Mouse (Mus musculus): Measurements from ENCODE around the gene Spink4. TPM values are rescaled to one million over a fixed set of nuclear protein-coding genes. Genes with fewer than 3 reads are reported as not detected.

Spink4 gene
- polyA plus RNA-seq (2012; ENCODE audit: low replicate concordance), result not detected in 2 replicates

DNA sequence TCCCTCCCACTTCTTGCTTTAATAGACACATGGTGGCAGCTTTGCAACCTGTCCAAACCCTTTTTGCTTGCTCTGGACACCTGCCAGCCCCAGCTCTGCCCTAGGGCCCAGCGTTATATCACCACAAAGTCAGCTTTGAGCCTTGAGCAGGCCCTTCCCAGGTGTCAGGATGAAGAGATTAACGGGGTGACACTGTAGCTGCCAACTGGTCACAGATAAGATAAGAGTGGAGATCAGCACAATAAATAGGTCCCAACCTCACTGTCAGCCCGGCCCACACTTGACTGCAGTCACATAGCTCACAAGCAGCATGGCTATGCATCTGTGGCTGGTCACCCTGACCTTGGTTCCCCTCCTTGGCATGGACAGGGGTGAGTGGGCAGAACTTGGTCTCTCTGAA, at the start of gene Spink4:
Gene Spink4, plus strand, starts transcription at position 268 of the 400 bp plus-strand sequence.

DNA sequence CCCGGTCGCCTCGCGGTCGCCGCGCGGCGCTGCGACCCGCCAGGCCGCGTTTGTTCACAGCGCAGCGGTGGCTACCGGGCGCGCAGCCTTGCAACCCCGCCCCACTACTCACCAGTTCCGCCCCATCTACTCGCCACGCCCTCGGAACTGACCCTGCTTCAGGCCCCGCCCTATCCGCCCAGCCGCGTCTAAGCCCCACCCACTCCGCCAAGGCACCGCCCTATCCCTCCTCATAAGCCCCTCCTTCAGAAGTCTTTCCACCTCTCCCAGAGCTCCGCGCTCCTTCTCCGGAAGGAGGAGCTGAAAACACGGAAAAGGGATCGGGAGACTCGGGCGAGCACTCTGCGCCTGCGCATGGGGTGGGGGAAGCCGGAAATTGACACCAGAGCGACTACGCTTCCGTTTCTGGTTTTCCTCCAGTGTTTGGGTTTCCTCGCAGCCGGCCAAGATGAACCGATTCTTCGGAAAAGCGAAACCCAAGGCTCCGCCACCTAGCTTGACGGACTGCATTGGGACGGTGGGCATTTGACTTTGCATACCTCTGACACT, 28.4 kb downstream of the Spink4 start, which contains the start of the genes Bag1 and Chmp5:
Gene Bag1, minus strand, starts transcription at position 135 of the 549 bp plus-strand sequence.
Gene Chmp5, plus strand, starts transcription at position 248 of the 549 bp plus-strand sequence.

DNA sequence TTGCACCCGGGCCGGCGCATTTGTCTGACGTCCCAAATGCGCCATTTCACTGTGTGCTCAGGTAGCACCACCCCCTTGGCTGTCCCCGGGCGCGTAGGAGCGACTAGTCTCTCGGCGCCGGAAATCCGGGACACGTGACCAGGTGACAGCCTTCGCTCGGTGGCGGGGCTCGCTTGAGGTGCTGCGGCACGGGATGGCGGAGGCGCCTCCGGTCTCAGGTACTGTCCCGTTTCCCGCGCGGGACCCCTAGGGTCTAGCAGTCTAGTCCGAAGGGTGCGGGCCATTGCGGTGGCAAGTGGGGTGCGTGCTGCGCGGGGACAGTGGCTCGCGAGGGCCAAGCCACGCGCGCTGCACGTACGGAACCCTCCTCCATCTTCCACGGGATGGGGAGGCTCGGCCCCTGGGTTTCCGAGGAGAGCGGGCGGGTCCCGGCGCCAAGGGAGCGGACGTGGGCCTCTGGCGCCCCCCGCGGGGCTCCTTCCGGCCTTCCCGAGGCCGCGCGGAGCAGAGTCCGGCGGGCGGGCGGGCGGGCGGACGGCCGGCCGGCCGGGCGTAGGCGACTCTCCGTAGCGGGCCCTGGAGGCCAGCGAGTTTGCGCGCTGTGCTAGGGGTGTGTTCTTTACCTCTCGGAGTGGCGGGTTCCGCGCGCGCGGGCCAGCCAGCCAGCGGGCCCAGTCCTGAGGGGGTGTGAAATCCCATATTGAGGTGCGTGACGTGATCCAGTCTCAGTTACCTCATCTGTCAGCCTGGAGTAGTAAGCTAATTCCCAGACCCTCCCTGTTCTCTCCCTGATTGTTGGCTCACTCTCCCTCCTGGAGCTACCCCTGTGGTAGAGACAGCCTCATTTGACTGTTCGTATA, 51.2 kb downstream of the Spink4 start, which contains the start of gene Nfx1:
Gene Nfx1, plus strand, starts transcription at position 65 of the 860 bp plus-strand sequence.

Other genes starting within 250 kb of the Spink4 start
- 1.5 and 6.8 TPM in 2 replicates for gene Aptx, start 216.9 kb upstream of the Spink4 start, polyA plus RNA-seq (2012; ENCODE audit: low replicate concordance)
- 24.6 and 88.9 TPM in 2 replicates for gene Dnaja1, start 197.9 kb upstream of the Spink4 start, polyA plus RNA-seq (2012; ENCODE audit: low replicate concordance)
- gene Smu1, start 162.1 kb upstream of the Spink4 start, polyA plus RNA-seq (2012; ENCODE audit: low replicate concordance), result 5.3 and 5.6 TPM in 2 replicates
- 47.9 and 157 TPM in 2 replicates for gene B4galt1, start 66.0 kb upstream of the Spink4 start, polyA plus RNA-seq (2012; ENCODE audit: low replicate concordance)
- gene Bag1, start 28.2 kb downstream of the Spink4 start, polyA plus RNA-seq (2012; ENCODE audit: low replicate concordance), result 141 and 280 TPM in 2 replicates
- gene Chmp5, start 28.4 kb downstream of the Spink4 start, polyA plus RNA-seq (2012; ENCODE audit: low replicate concordance), result 6.9 and 8.3 TPM in 2 replicates
- gene Nfx1, start 50.9 kb downstream of the Spink4 start, polyA plus RNA-seq (2012; ENCODE audit: low replicate concordance), result 17.9 and 21.0 TPM in 2 replicates
- gene Aqp7, start 128.1 kb downstream of the Spink4 start, polyA plus RNA-seq (2012; ENCODE audit: low replicate concordance), result not detected in 2 replicates
- gene Aqp3, start 178.1 kb downstream of the Spink4 start, polyA plus RNA-seq (2012; ENCODE audit: low replicate concordance), result 0.88 and 3.4 TPM in 2 replicates
- gene Nol6, start 204.4 kb downstream of the Spink4 start, polyA plus RNA-seq (2012; ENCODE audit: low replicate concordance), result 48.4 and 53.7 TPM in 2 replicates
- gene Ube2r2, start 215.7 kb downstream of the Spink4 start, polyA plus RNA-seq (2012; ENCODE audit: low replicate concordance), result 39.5 and 49.9 TPM in 2 replicates